Mouse (Mus musculus): ENCODE measurements around the gene Gm9903. TPM values are rescaled to one million over a fixed set of nuclear protein-coding genes. Genes with fewer than 3 reads are reported as not detected.
A peak's percentile ranks its signal among the peaks of the same experiment; 100 is the strongest.

Gene Gm9903
- polyA plus RNA-seq, 1 experiment from 2014 or later = 0.94 TPM

DNA sequence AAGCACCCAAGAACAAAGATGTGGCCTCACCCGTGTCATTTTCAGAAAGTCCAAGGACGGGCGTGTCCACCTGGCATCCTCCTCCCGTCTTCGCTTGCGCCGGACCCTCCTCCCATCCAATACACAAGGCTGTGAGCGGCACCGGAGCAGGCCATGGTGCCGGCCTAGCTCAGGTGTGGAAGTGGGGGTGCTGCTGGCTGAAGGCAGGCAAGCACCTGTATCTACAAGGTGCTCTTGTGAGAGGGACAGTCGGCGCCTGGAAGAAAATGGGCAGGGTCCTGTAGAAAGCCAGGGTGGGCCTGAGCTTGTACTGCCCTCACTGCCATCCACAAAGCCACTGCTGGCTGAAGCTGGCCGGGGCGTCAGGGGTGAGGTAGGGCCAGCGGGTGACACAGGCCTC is 22.3 kb upstream of the Gm9903 start:
- H3K27ac ChIP-seq (ENCODE audit: low read depth, low read length) = no peak overlapping the region
- H3K9ac ChIP-seq (ENCODE audit: low read depth, low read length) = no peak overlapping the region
- H3K4me2 ChIP-seq (replicated peaks; ENCODE audit: low read depth, low read length) = no peak overlapping the region
- no peak overlapping the region for H3K4me3 ChIP-seq (ENCODE audit: low read depth, low read length)
- H3K4me1 ChIP-seq (replicated peaks; ENCODE audit: control insufficient read depth, insufficient read depth, low read length) = no peaks in the 10 kb centered on the region
- WGBS = 97% methylated on average over 15 of the region's 15 CpGs
- no peaks in the 10 kb centered on the region for H3K9me3 ChIP-seq (ENCODE audit: control insufficient read depth, low read length)
- DNase-seq (ENCODE audit: low spot score) (no peak), ATAC-seq (ENCODE audit: low FRiP score) (no peak)
- no peaks in the 10 kb centered on the region for H3K27me3 ChIP-seq (ENCODE audit: control insufficient read depth, insufficient read depth, low read length)
- H3K36me3 ChIP-seq (ENCODE audit: control insufficient read depth, insufficient read depth, low read length) = peaks cover 8% of the 10 kb centered on the region; the same call in 1 of the 2 replicates

DNA sequence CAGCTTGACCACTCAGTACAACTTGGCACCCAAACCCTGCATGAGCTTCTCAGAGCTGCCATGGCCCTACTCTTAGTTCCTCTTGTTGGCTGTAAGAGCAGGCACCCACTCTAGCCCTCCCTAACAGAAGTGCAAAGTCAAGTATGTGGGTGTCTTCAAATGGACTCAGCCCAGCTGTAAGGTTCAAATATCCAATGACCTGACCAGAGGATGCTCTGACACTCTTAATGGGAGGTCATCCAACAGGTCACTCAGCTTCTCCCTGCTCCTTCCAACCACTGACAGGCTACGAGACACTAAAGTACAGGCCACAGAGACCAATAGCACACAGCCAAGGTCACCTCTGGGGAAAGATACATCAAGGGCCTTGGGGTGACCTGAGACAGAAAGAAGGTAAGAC is 20.5 kb upstream of the Gm9903 start:
- H3K27me3 ChIP-seq (ENCODE audit: control insufficient read depth, insufficient read depth, low read length) = no peaks in the 10 kb centered on the region
- H3K9ac ChIP-seq (ENCODE audit: low read depth, low read length) = no peak overlapping the region
- H3K9me3 ChIP-seq (ENCODE audit: control insufficient read depth, low read length) = no peaks in the 10 kb centered on the region
- DNase-seq (ENCODE audit: low spot score) = no peak
- ATAC-seq (ENCODE audit: low FRiP score) = no peak
- H3K36me3 ChIP-seq (ENCODE audit: control insufficient read depth, insufficient read depth, low read length) = peaks cover 8% of the 10 kb centered on the region; the same call in 1 of the 2 replicates
- H3K4me3 ChIP-seq (ENCODE audit: low read depth, low read length) = no peak overlapping the region
- WGBS = 84% methylated on average over 1 of the region's 1 CpGs
- no peak overlapping the region for H3K4me2 ChIP-seq (replicated peaks; ENCODE audit: low read depth, low read length)
- no peaks in the 10 kb centered on the region for H3K4me1 ChIP-seq (replicated peaks; ENCODE audit: control insufficient read depth, insufficient read depth, low read length)
- H3K27ac ChIP-seq (ENCODE audit: low read depth, low read length) = no peak overlapping the region

DNA sequence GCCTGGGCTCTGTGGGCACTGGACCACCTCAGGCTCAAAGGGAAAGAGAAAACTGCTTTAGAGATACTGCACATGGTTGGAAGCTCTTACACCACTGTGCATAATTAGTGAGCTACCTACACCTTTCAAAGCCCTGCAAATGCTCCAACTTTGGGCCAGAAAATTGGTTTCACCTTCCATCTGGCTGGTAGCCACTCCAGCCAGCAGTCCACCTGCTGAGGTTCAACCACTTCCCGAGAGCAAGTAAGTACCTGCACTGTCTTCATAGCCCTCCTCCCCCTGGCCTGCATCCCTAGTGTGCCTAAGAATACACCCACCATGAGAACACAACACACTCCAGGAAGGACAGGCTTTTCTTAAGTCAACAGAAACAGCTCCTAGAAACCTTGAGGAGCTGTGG is 17.9 kb upstream of the Gm9903 start:
- Histone ChIP-seq H3K9ac (ENCODE audit: low read depth, low read length) (no peak overlapping the region), H3K4me1 (replicated peaks; ENCODE audit: control insufficient read depth, insufficient read depth, low read length) (no peaks in the 10 kb centered on the region), H3K4me2 (replicated peaks; ENCODE audit: low read depth, low read length) (no peak overlapping the region), H3K36me3 (ENCODE audit: control insufficient read depth, insufficient read depth, low read length) (peaks cover 8% of the 10 kb centered on the region; the same call in 1 of the 2 replicates), H3K27ac (ENCODE audit: low read depth, low read length) (no peak overlapping the region), H3K27me3 (ENCODE audit: control insufficient read depth, insufficient read depth, low read length) (no peaks in the 10 kb centered on the region), H3K9me3 (ENCODE audit: control insufficient read depth, low read length) (no peaks in the 10 kb centered on the region), H3K4me3 (ENCODE audit: low read depth, low read length) (no peak overlapping the region)
- DNase-seq (ENCODE audit: low spot score) (no peak), ATAC-seq (ENCODE audit: low FRiP score) (no peak)
- 96% methylated on average over 1 of the region's 1 CpGs for WGBS

DNA sequence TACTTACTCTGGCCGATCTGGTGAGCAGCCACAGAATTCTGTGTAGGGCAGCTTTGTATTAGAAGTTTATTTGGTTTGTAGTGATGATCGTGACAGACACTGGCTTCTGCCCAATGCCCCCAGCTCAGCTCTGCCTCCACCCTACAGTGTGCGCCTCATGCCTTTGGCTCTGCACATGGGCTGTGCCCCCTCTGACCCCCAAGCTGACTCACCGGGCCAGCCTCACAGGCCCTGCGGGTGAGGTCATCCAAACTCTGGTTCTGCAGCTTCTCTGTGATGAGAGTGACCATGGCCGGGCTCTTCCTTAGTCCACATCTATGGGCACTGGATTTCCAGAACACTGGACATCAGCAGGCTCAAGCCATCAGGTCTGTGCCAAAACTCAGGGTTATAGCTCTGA is 15.3 kb upstream of the Gm9903 start:
- Histone ChIP-seq H3K9me3 (ENCODE audit: control insufficient read depth, low read length) (no peaks in the 10 kb centered on the region), H3K4me1 (replicated peaks; ENCODE audit: control insufficient read depth, insufficient read depth, low read length) (no peaks in the 10 kb centered on the region), H3K27ac (ENCODE audit: low read depth, low read length) (no peak overlapping the region), H3K9ac (ENCODE audit: low read depth, low read length) (no peak overlapping the region), H3K36me3 (ENCODE audit: control insufficient read depth, insufficient read depth, low read length) (no peaks in the 10 kb centered on the region), H3K4me2 (replicated peaks; ENCODE audit: low read depth, low read length) (no peak overlapping the region), H3K4me3 (ENCODE audit: low read depth, low read length) (no peak overlapping the region), H3K27me3 (ENCODE audit: control insufficient read depth, insufficient read depth, low read length) (no peaks in the 10 kb centered on the region)
- DNase-seq (ENCODE audit: low spot score) = no peak
- ATAC-seq (ENCODE audit: low FRiP score) = no peak
- 93% methylated on average over 6 of the region's 6 CpGs for WGBS

DNA sequence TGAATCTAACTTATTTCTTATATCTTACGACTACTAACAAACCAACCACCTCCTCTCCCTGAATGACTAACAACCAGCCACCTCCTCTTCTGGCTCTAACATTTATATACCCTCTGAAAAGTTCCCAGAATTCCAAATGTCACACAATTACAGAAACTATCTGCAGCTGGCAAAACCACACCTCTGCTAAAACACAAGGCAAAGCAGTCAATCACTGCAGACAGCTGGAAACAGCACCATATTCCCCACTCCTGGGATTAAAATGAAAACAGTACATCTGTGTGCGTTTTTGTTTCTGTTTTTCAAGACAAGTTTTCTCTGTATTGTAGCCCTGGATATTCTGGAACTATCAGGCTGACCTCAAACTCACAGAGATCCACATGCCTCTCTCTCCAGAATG is 7.1 kb upstream of the Gm9903 start:
- Histone ChIP-seq H3K9ac (ENCODE audit: low read depth, low read length) (no peak overlapping the region), H3K4me1 (replicated peaks; ENCODE audit: control insufficient read depth, insufficient read depth, low read length) (no peaks in the 10 kb centered on the region), H3K27ac (ENCODE audit: low read depth, low read length) (no peak overlapping the region), H3K36me3 (ENCODE audit: control insufficient read depth, insufficient read depth, low read length) (no peaks in the 10 kb centered on the region), H3K9me3 (ENCODE audit: control insufficient read depth, low read length) (no peaks in the 10 kb centered on the region), H3K4me2 (replicated peaks; ENCODE audit: low read depth, low read length) (no peak overlapping the region), H3K27me3 (ENCODE audit: control insufficient read depth, insufficient read depth, low read length) (no peaks in the 10 kb centered on the region), H3K4me3 (ENCODE audit: low read depth, low read length) (no peak overlapping the region)
- ATAC-seq (ENCODE audit: low FRiP score) = no peak
- 87% methylated on average over 2 of the region's 2 CpGs for WGBS
- DNase-seq (ENCODE audit: low spot score) = no peak

DNA sequence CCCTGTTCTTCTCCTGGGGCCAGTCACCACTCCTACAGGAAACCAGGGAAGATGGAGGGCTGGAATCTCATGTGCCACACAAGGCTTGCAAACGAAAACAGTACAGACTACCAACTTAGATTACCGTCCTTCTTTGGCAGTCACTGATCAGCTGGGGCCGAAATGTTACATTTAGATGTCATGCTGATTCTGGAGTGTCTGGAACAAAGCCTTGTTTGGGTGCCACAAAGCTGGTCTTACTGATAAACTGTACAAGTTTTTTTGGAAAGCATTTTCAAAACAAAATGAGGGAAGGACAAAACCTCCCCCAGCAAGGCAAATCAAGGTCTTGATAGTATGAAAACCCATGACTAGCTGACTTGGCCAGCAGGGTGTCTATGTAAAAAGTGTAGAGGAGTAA is 6.0 kb upstream of the Gm9903 start:
- H3K27me3 ChIP-seq (ENCODE audit: control insufficient read depth, insufficient read depth, low read length) = no peaks in the 10 kb centered on the region
- H3K27ac ChIP-seq (ENCODE audit: low read depth, low read length) = no peak overlapping the region
- no peaks in the 10 kb centered on the region for H3K9me3 ChIP-seq (ENCODE audit: control insufficient read depth, low read length)
- no peaks in the 10 kb centered on the region for H3K4me1 ChIP-seq (replicated peaks; ENCODE audit: control insufficient read depth, insufficient read depth, low read length)
- WGBS = 76% methylated on average over 3 of the region's 3 CpGs
- no peak for DNase-seq (ENCODE audit: low spot score)
- H3K4me3 ChIP-seq (ENCODE audit: low read depth, low read length) = no peak overlapping the region
- no peak for ATAC-seq (ENCODE audit: low FRiP score)
- no peak overlapping the region for H3K9ac ChIP-seq (ENCODE audit: low read depth, low read length)
- no peaks in the 10 kb centered on the region for H3K36me3 ChIP-seq (ENCODE audit: control insufficient read depth, insufficient read depth, low read length)
- H3K4me2 ChIP-seq (replicated peaks; ENCODE audit: low read depth, low read length) = no peak overlapping the region

DNA sequence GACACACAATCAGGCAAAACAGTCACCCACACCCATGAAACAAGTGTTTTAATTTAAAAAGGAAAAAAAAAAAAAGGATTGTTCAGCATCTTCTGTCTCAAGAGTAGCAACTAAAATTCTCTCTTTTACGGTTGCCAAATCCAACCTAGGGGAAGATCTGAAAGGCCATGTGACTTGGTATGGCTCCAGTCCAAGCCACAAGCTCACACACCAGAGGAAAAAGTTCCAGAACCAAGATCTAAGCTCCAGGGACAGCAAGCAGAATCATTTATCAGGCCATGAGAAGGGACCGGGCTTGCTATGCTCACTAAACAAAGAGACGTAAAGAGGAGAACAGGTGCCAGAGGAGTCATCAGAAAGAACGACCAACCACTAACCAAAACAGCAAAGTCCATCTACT is 1.8 kb upstream of the Gm9903 start:
- no peaks in the 10 kb centered on the region for H3K9me3 ChIP-seq (ENCODE audit: control insufficient read depth, low read length)
- DNase-seq (ENCODE audit: low spot score) (no peak), ATAC-seq (ENCODE audit: low FRiP score) (no peak)
- H3K36me3 ChIP-seq (ENCODE audit: control insufficient read depth, insufficient read depth, low read length) = no peaks in the 10 kb centered on the region
- H3K9ac ChIP-seq (ENCODE audit: low read depth, low read length) = no peak overlapping the region
- no peaks in the 10 kb centered on the region for H3K4me1 ChIP-seq (replicated peaks; ENCODE audit: control insufficient read depth, insufficient read depth, low read length)
- peak overlapping the region; percentile 32 for H3K4me2 ChIP-seq (replicated peaks; ENCODE audit: low read depth, low read length)
- peak overlapping the region; percentile 75; the same call in 1 of the 2 replicates for H3K4me3 ChIP-seq (ENCODE audit: low read depth, low read length)
- 57% methylated on average over 4 of the region's 4 CpGs for WGBS
- H3K27ac ChIP-seq (ENCODE audit: low read depth, low read length) = no peak overlapping the region
- no peaks in the 10 kb centered on the region for H3K27me3 ChIP-seq (ENCODE audit: control insufficient read depth, insufficient read depth, low read length)

DNA sequence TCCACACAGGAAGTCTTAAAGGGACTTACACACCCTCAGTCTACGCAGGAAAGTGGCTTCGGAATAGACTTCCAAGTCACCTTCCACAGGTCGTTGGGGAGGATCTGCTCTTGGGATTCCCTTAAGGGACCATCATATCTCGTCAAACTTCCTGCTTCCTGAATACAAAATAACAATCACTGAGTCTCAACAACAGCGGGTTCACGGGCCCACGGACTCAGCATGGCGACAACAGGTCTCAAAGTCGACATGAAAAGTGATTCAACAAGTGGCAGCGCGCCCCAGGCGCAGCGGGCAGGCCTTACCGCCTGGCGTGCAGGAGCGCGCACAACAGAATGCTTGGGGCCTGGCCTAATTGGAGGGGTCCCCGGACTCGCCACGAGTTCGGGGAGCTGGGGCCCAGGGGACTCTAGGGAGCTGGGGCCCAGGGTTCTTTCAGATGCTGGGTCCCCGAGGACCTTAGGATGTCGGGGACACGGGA is 865 bp upstream of the Gm9903 start:
- Histone ChIP-seq H3K36me3 (ENCODE audit: control insufficient read depth, insufficient read depth, low read length) (no peaks in the 10 kb centered on the region), H3K4me3 (ENCODE audit: low read depth, low read length) (peak overlapping the region; percentile 75), H3K4me1 (replicated peaks; ENCODE audit: control insufficient read depth, insufficient read depth, low read length) (no peaks in the 10 kb centered on the region), H3K27ac (ENCODE audit: low read depth, low read length) (peak overlapping the region; percentile 83), H3K4me2 (replicated peaks; ENCODE audit: low read depth, low read length) (peak overlapping the region; percentile 82), H3K9ac (ENCODE audit: low read depth, low read length) (peak overlapping the region; percentile 70), H3K27me3 (ENCODE audit: control insufficient read depth, insufficient read depth, low read length) (no peaks in the 10 kb centered on the region), H3K9me3 (ENCODE audit: control insufficient read depth, low read length) (no peaks in the 10 kb centered on the region)
- DNase-seq (ENCODE audit: low spot score) = peak; percentile 67
- WGBS = 0% methylated on average over 24 of the region's 24 CpGs
- peak; percentile 69; the same call in 1 of the 2 replicates for ATAC-seq (ENCODE audit: low FRiP score)

DNA sequence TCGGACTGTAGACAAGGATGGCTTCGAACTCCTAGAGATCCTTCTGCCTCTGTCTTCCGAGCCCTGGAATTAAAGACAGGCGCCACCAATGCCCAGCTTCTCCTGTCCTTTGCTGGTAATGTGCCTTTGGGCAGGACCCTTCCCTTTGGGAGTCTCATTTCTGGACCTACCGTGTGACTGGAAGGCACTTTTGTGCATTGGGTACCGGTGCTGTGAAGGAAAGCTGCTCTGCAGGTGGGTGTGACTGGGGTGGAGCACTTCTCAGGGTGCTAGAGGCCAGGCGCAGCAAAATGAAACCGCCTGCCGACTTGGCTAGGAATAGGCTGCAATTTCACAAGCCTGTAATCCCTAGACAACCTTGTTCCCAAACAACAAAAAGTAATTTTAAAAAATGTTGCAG is 336 bp downstream of the Gm9903 start:
- Histone ChIP-seq H3K27ac (ENCODE audit: low read depth, low read length) (no peak overlapping the region), H3K9ac (ENCODE audit: low read depth, low read length) (peak overlapping the region; percentile 46; the same call in 1 of the 2 replicates), H3K4me3 (ENCODE audit: low read depth, low read length) (peak overlapping the region; percentile 75), H3K9me3 (ENCODE audit: control insufficient read depth, low read length) (no peaks in the 10 kb centered on the region), H3K4me2 (replicated peaks; ENCODE audit: low read depth, low read length) (peak overlapping the region; percentile 82), H3K4me1 (replicated peaks; ENCODE audit: control insufficient read depth, insufficient read depth, low read length) (no peaks in the 10 kb centered on the region), H3K27me3 (ENCODE audit: control insufficient read depth, insufficient read depth, low read length) (no peaks in the 10 kb centered on the region), H3K36me3 (ENCODE audit: control insufficient read depth, insufficient read depth, low read length) (no peaks in the 10 kb centered on the region)
- ATAC-seq (ENCODE audit: low FRiP score) (peak; percentile 38), DNase-seq (ENCODE audit: low spot score) (no peak)
- 7% methylated on average over 9 of the region's 9 CpGs for WGBS
